Mouse (Mus musculus): ENCODE data around the gene Nrsn2. TPM values are rescaled to one million over a fixed set of nuclear protein-coding genes. Genes with fewer than 3 reads are reported as not detected.

The Nrsn2 gene
- polyA plus RNA-seq, 1 experiment from 2014 or later, result not detected

DNA sequence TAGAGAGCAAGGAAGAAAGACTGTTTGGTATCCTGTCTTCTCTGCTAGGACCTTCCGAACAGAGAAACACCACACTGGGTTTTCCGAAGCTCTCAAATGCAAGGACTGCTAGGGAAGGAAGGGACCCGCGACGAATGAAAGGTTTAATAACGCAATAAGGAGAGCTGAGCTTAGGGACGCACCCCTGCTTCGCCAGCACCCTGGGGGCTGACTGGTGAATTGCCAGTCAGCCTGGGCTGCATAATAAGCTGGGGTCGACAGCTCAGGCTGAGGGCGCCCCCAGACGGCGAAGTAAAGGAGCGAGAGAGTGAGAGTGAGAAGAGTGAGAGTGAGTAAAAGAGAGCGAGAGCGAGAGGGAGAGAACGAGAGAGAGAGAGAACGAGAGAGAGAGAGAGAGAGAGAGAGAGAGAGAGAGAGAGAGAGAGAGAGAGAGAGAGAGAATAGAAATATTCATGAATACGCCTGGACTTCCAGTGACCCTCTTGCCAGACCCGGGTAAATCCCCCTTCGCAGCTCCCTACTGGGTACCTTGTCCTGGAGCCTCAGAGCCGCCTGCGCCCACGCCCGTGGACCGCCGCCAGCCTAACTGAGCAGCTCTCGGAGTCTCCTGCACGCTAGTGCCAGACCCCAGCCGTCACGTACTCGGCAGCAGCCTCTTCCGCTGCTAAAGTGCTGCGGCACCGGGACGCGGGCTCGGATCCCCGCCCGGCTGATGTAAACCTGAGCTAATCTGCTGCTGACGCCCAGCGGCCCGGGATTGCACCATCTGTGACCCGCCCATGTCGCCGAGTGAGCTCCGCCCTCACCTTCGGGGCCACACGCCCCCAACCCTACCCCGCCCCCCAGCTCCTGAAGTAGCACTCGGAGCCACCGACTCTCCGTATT lies 32.9 kb downstream of the Nrsn2 start, which contains the start of gene Trib3:
Gene Trib3 (minus strand): TSS at position 704 of the 885 bp plus-strand sequence.
- DNase-seq (ENCODE audit: low spot score), result peak; percentile 88

GRCm38 (mm10) chr2:152339631-152340179 lies 36.7 kb downstream of the Nrsn2 start:
- no peak for DNase-seq (ENCODE audit: low spot score)

DNA sequence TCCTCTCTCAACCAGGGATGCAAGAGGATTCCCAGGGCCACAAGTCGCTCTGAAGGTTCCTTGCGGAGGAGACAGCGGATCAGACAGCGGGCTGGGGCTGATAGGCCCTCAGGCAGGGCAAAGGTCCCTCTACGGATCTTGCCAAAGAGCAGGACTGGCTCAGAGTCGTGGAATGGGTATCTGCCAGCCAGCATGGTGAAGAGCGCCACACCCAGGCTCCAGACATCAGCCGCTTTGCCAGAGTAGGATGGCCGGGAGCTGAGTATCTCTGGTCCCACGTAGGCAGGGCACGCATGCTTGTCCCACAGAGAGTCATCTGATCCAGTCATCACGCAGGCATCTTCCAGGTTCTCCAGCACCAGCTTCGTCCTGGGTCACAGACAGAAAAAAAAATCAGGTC lies 38.1 kb downstream of the Nrsn2 start:
- no peak for DNase-seq (ENCODE audit: low spot score)

DNA sequence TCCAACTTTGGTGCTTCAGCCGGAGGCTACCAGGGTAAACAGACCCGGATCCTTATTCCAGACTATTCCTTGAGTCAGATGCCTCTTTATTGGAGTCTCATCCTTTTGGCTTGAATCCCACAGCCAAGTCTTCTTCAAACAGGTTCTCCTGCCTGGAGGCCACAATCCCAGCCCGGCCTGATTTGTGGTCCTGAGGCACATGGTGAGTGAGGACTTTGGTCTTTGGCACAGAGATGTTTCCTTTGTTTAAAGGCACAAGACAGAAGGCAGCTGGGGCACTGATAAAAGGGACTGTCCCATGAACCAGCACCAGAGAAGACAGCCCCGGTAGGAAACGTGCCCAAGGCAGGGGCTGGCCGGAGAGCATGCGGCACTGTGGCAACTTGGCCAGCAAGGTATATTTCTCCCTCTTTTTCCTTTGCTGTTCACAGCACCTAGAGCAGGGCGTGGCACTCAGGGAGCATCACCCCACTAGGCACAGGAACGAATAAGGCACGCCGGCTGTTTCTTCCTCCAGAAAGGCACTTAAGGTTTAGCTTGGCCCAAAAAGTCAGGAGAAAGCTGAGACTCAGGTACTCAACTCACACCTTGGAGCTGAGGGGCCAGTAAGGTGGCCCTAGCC lies 38.7 kb downstream of the Nrsn2 start:
- no peak for DNase-seq (ENCODE audit: low spot score)

GRCm38 (mm10) chr2:152336856-152337255 lies 39.6 kb downstream of the Nrsn2 start:
- no peak for DNase-seq (ENCODE audit: low spot score)

GRCm38 (mm10) chr2:152335289-152335820 lies 41.1 kb downstream of the Nrsn2 start:
- DNase-seq (ENCODE audit: low spot score), result no peak

GRCm38 (mm10) chr2:152333345-152334006 lies 43.0 kb downstream of the Nrsn2 start:
- DNase-seq (ENCODE audit: low spot score), result no peak

- DNase-seq (ENCODE audit: low spot score), result peak; percentile 92
Measured at GRCm38 (mm10) chr2:152332101-152332825, 44.2 kb downstream of the Nrsn2 start, which contains the start of gene Rbck1. Gene Rbck1 (minus strand): TSS chr2:152332653.

GRCm38 (mm10) chr2:152330858-152331423 lies 45.5 kb downstream of the Nrsn2 start:
- DNase-seq (ENCODE audit: low spot score), result peak; percentile 14

DNA sequence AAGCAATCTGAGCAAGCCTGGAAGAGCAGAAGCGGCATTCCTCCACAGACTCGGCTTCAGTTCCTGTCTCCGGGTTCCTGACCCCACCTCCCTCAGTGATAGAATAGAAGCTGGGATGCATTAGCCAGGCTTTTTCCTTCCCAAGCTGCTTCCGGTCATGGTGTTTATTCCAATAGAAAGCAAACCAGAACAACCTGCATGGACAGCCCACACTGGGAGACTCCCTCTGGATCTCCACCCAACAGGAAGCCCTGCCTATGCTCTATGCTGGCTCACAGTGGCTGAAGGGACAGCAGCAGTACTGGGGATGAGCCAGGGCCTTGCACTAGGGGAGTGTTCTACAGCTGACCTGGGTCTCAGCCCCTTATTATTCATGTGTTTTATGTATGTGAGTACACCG lies 48.5 kb downstream of the Nrsn2 start:
- DNase-seq (ENCODE audit: low spot score), result no peak

- DNase-seq (ENCODE audit: low spot score), result no peak
Measured at GRCm38 (mm10) chr2:152326654-152327053, 49.8 kb downstream of the Nrsn2 start.

- no peak for DNase-seq (ENCODE audit: low spot score)
Measured at GRCm38 (mm10) chr2:152326157-152326556, 50.3 kb downstream of the Nrsn2 start.

GRCm38 (mm10) chr2:152324842-152325241 lies 51.6 kb downstream of the Nrsn2 start:
- DNase-seq (ENCODE audit: low spot score), result no peak

DNA sequence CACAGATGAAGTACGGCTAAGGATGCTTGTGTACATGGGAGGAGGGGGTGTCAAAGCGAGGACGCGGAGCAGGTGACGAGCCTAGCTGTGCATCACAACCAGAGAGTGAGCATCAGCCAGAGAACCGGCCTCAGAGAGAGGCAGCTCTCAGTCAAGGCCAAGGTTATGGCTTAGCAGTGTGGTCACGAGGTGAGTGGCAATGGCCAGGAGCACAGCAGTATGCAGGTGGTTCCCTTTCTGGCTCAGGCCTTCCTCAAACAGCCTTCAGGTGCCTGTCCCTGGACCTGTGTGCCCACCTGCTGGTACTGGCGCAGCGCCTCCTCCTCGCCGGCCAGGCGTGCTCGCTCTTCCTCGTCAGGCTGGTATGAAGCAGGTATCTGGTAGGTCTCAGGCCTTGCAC lies 52.5 kb downstream of the Nrsn2 start:
- DNase-seq (ENCODE audit: low spot score), result no peak

- DNase-seq (ENCODE audit: low spot score), result no peak
Measured at GRCm38 (mm10) chr2:152322198-152322597, 54.2 kb downstream of the Nrsn2 start.

DNA sequence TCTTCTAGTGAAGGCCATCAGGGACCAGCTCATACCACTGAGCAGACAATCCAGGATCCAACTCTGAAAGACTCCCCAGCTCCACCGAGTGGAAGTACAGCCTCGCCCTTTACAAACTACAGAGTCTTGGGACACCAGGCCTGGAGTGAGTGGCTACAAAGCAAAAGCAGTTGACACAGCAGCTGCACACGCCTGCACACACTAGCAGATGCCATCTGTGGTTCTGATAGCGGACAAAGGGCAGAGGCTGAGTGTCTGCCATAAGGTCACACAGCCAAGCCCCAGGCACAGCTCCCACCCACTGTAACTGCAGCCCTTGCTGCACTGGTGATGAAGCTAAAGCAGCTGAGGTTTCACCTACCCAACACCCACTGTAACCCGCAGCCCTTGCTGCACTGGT lies 54.9 kb downstream of the Nrsn2 start:
- DNase-seq (ENCODE audit: low spot score), result no peak
